ENCODE assay signal across 8 mouse cellular contexts in the genomic region with DNA sequence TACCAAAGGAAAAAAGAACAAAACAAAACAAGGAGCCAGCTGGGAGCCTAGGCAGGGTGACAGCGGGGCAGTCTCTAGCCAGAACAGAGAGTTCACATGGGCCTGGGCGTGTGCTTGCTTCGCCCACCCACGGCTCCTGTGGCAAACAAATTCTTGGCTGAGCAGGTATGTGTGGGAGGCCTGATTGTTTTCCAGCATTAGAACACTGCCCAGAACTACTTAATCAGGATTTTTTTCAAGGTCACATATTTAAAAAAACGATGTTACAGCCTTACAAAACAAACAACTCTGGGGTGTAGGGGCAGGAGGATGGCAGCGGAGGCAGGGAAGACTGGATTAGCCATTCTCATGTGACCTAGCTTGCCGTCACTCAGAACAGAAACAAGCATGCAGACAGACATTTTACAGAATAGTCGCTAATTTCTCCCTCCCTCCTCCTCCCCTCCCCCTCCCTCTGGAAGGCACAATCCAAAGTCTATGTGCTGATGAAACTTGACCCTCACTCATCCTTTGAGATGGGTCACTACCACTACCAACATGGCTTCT.
DNase-seq lines count a peak whose midpoint lies in the region; ATAC-seq and TF ChIP-seq lines count a peak whose summit lies in the region.
"Had no signal": no experiment of that assay in that cellular context is flagged by ENCODE, and none has a peak within 500 bp of the region (broad histone marks: within the 10 kb centered on the region; RNA-seq: fewer than 3 reads in every experiment).

No protein-coding gene starts in this region.

- no peak for DNase-seq in left cerebral cortex, adult 2 months (ENCODE audit: extremely low spot score in 1 of 2, low spot score in 2 of 2)
- no peak for DNase-seq in left cerebral cortex, adult 8-10 months (ENCODE audit: low spot score in 2 of 2)
- DNase-seq in cerebellum, adult 9-11 months = peak; percentile 71
- peak; percentile 68 for DNase-seq in skeletal muscle tissue, adult 2 months (ENCODE audit: low read depth, low spot score)
- no peak for DNase-seq in adrenal gland, postnatal 4 days (ENCODE audit: low spot score in 2 of 2)
- DNase-seq: right cerebral cortex, postnatal 14 days had no signal

- peak; percentile 26 for ATAC-seq in inflammation-experienced regulatory T-cells, adult 6 months
- ATAC-seq in megakaryocyte, adult 5-6 weeks (ENCODE audit: poor library complexity, severe bottlenecking) = no peak

- no peak overlapping the region for H3K4me3 ChIP-seq in left cerebral cortex, adult 2 months

- peak overlapping the region; percentile 20 for H3K27ac ChIP-seq in left cerebral cortex, adult 2 months

- no peak for TF ChIP-seq CTCF in left cerebral cortex, adult 2 months (IDR thresholded peaks at IDR 0.05)

- intact Hi-C loops in left cerebral cortex, adult 2 months (cut with DNase I) = no loop called here

Comparison
In these comparisons a context has a peak if more than half of its experiments do, and no peak if none do; other contexts are left out.
1. DNase-seq: peak in cerebellum, adult 9-11 months (single experiment) and skeletal muscle tissue, adult 2 months (single experiment); none in left cerebral cortex, adult 2 months (0 of 2), left cerebral cortex, adult 8-10 months (0 of 2) and adrenal gland, postnatal 4 days (0 of 2).